Mouse (Mus musculus): Measurements from ENCODE around the gene Pde9a.

Gene Pde9a

DNA sequence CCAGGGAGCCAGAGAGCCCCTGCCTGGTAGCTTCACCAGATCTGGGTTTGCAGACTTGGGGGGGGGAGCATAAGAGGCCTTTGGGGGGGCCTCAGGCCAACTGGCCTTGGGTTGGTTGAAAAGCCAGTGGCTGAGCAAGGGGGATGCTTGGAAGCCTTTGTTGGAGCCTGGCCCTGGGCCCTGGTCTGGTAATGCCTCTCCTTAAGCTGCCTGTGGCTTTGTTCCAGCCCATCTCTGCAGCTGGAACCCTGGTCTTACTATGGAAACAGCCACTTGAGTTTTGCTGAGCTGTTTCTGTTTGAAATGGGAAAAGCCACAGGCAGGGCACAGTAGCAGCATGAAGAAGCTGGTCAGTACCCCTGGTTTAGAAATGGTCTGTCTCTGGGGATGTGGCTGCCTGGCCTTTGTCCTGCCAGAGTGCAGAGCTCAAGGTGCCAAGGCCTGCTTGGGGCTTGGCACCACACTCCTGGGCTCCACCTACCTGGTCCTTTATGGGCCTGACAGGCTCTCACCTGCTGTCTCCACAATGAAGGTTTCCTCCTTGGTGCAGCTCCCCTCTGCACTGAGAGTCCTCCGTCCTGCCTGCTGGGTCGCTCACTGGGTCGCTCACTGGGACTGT lies 3.5 kb downstream of the Pde9a start:
- DNase-seq, result no peak

DNA sequence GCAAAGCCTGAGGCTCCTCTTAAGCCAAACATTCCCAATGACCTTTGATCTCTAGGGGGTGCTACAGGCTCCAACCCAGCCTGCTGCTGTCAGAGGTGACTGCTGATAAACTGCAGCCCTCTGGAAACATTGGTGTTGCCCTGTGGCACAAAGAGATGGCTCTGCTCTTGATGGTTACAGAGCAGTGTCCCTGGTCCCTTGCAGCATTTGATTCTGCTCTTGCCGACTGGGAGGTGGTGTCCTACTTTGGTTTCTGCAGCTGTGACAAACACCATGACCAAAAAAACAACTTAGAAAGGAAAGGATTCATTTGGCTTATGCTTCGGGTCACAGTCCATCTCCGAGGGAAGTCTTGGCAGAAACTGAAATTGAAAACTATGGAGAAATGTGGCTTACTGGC lies 5.5 kb downstream of the Pde9a start:
- no peak for DNase-seq

DNA sequence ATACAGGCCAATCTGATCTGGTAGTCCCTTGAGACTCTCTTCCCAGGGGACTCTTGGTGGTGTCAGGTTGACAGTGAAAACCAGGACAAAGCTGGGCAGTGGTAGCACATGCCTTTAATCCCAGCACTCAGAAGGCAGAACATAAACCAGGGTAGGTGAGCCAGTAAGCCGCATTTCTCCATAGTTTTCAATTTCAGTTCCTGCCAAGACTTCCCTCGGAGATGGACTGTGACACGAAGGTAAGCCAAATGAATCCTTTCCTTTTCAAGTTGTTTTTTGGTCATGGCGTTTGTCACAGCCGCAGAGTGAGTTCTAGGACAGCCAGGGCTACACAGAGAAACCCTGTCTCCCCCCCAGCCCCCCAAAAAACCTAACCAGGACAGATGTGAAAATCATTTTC lies 6.0 kb downstream of the Pde9a start:
- DNase-seq, result no peak

DNA sequence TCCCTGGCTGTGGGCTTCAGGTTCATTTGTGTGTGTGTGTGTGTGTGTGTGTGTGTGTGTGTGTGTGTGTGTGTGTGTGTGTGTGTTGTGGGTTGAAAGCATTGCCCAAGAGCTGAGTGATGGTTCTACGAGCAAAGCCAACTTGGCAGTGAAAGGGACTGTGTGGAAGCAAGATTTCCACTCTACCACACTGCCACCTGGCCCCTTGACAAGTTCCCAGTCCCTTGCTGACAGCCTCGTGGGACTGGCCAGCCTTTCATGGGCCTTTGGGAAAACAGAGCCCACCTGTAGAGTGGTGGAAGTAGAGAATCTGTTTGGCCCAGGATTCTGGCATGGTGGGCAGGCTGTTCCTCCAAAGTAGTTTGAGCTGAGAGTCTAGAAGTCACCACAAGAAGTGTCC lies 7.8 kb downstream of the Pde9a start:
- no peak for DNase-seq

DNA sequence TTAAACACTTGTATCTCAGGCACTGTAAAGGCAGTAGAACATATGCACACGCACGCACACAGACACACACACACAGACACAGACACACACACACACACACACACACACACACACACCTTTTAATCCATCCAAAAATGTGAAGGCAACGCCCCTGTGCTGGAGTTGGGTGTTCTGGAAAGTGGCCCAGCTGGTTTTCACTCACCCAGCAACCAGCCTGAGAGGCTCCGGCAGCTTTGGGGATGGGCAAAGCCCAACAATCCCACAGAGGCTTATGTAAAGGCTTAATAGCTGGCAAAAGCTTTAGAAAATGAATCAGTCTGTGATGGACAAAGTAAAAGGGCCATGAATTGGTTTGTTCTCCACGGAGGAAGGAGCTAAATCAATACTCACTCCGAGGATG lies 14.3 kb downstream of the Pde9a start:
- DNase-seq, result no peak

DNA sequence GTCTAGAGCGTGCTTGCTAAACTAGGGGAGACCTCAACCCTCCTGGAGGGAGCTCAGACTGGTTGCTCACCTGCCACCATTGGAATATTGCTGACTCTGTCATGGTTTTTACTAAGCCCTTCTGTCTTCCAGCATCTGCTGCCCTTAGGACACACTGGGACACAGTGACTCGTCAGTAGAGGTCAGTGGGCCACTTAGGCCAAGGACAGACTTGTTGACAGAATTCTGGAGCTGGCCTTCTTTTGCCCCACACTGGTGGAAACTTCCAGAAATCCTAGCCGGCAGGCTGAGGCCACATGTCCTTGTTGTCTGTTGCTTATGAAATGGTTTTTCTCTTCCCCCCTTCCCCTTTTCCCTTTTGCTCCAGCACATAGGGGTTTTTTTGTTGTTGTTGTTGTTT lies 15.2 kb downstream of the Pde9a start:
- DNase-seq, result no peak

DNA sequence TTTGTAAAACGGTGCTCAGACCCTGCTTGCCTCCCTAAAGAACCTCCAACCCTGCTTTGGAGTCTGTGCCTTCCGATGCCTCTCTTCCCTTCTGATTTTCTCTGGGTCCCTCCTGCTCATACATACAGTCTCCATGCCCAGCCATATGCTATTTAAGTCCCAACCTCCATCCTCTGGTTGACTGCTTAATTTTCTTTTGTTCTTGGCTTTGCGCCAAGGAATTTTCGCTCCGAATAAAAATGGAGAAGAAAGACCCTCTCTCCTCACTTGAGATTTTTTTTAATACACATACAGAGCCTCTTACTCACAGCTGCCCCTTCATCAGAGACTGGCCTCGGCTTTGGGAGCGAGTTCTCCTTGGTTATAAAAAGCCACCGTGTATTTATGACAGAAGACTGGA lies 16.7 kb downstream of the Pde9a start:
- no peak for DNase-seq

DNA sequence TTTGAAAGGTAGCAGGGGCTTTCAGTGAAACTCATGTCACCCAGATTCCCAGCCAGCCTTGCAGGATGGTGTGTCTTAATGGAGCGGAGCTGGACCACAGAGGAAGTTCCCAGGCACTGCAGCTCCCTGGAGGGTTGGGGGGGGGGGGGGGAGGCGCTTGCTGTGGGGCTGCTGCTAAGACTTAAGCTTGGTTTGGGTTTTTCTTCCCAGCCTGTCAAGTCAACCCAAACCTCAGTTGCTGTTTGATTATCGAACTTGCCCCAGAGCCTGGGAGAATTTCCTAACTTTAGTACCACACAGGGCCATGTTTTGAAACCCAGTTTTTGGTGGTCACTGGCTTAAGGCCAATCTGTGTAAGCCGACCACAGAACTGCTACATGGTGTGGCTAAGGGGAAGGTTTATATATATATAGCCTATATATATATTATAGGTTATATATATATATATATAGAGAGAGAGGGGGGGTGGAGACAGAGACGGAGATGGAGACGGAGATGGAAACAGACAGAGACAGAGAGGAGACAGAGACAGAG lies 19.8 kb downstream of the Pde9a start:
- no peak for DNase-seq

DNA sequence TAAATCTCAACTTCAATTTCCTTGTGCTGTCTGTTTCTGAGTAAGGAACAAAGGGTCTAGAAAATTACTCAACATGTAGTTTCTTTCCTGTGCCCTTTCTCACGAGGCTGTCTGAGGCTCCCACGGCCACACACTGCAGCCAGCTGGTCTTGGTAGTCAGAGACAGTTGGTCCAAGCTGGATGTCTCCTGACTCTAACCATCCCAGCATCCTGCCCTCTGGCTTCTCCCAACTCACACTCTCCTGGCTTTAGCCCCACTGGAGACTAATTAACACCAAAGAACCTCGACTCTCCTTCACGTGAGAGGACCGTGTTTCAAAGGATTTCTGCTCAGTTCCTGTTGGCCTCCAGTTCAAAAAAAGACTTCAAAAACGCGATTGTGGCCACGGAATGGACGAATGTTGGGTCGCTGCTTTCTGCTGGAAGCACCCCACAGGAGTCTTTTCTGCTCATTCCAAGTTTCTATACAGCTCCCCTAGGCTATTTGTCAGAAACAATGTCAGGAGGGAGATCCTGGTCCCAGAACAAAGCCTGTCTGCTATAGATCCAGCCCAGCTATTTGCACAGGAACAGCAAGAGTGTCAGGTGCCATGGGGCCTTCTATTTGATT lies 23.8 kb downstream of the Pde9a start:
- no peak for DNase-seq

DNA sequence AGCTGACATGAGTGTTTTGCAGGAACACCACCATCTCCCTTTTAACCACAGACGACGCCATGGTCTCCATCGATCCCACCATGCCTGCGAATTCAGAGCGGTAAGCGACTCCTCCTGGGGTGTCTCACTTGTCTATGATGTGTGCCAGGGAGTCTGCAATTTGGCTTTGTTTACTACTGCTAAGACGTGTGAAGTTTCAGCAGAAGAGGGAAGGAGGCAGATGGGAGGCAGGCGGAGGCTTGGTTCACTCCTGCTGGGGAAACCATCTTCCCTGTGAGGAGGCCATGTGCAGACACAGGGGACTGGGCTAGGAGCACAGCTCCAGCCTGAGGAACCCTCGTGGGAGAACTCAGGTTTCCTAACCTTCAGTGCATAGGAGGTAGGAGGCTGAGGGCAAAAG lies 29.2 kb downstream of the Pde9a start:
- DNase-seq, result no peak

DNA sequence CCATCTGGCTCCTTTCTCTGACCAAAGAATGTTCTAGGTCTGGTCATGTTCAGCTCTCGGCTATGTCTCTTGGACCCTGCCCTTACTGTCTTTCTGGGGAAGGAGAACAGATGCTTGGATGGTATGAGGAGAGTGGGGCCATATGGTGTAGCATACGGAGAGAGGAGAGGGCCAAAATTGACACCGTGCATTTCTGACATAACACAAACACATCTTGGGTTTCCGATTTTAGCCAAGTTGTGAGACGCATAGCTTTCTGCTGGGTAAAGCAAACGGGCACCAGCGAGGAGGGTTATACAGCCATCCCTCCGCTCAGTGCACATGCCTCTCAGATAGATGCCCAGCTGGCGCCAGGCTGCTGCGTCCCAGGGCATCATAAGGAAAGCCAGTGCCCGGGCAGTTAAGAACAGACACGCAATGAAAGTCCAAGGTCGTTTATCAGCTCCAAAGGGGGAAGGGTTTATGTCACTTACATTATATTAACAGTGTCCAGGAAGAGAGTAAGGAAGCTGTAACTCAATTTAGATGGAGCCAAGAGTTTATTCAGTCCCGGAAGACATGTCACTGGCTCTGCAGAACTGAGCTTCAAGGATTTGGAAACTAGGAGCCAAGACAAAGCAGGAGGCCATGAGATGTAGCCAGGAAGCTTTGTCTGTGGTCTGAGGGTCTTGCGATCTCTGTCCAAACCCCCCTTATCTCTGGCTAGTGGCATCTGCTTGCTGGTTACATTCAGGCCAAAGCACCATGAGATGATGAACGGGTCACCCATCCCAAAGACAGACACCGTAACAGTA lies 33.0 kb downstream of the Pde9a start:
- DNase-seq, result no peak

DNA sequence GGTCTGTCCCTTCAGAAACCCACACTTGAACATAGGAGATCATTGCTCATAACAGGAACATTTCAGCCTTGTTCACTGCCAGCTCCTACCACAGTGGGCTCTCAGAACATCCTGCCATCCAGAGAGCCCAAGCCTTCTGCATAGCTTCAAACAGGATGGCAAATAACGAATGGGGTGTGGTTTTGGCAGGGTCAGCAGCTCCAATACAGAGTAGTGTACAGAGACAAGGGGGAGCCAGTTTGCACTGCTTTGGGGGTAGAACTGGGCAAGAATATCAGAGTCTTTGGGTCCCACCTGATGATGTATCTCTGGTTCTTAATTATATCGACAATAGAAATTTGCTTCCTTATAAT lies 33.6 kb downstream of the Pde9a start:
- no peak for DNase-seq

DNA sequence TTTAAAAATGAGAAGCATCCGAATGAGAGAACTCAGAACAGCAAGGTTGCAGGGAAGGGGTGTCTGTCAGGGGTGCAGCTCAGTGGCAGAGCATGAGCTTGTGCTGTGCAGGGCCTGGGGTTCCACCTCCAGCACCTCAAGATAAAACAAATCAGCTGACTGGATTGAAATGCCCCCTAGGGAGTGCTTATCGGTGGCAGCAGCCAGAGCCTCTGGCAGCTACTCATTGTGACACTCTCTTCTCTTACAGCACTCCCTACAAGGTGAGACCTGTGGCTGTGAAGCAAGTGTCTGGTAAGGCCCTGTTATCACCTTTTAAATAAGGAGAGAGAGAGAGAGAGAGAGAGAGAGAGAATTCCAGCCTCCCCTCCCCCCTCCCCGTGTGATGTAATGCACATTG lies 34.0 kb downstream of the Pde9a start:
- DNase-seq, result no peak

DNA sequence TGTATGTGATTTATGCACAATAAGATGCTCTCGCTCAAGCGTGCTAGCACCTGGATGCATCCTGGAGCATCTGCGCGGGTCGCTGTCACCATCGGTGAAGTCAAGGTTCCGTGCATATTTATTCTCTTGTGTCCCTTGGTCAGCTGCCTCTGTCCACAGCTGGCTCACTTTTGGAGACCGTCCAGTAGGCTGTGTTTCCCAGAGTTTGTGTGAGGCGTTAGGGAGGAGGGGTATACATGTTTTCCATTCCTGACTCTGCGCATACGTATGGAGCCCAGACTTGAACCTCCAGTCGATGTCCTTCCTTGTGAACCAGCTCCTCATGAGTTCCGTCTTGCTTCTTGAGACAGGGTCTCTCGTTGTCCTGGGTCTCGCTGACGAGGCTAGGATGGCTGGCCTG lies 34.6 kb downstream of the Pde9a start:
- DNase-seq, result no peak

DNA sequence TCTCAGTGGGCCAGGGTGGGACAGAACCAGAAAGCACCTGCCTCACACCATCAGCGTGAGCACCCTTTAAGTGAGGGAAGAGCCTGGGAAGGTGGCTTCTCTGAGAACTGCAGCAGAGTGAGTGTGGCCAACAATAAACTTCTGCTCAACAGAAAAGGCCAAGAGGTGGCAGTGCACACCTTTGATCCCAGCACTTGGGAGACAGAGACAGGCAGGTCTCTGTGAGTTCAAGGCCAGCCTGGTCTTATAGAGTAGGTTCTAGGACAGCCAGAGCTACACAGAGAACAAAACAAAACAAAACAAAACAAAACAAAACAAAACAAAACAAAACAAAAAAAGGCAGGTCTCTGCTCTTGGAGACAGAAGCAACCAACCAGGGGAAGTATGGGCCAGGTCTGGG lies 36.4 kb downstream of the Pde9a start:
- DNase-seq, result no peak

DNA sequence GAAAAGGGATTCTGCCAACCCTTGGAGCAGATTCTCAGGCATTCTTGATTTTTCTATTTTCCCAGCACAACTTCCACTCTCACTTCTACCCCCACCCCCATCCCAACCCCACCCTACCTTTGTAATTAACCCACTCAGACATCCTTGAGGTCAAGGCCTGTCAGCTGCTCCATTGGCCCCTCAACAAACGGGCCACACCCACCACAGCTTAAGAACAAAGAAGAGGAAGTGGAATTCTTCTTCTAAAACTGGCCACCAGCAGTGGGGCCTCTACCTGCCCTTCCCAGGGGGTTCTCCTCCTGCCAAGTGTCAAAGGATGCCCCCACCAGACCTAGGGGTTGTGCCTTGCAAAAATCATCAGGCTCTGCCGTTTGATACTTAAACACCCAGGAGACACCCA lies 37.0 kb downstream of the Pde9a start:
- no peak for DNase-seq

DNA sequence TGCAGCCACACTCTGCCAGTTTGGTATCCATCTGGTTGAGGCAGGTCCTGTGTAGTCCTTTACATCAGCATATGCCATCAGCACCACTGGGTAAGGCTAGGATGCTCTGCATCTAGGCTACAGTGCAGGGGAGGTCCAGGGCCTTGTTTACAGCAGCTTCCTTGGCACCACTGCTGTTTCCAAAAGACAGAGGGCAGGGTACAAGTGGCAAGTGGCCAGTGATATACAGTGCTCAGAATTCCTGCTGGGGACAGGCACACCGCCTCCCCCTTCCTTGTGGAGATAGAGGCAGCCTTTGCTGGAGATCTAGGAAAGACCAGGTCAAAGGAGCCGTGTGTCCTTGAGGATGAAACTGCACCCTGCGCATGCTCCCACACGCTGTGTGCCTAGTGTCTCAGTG lies 38.3 kb downstream of the Pde9a start:
- no peak for DNase-seq

DNA sequence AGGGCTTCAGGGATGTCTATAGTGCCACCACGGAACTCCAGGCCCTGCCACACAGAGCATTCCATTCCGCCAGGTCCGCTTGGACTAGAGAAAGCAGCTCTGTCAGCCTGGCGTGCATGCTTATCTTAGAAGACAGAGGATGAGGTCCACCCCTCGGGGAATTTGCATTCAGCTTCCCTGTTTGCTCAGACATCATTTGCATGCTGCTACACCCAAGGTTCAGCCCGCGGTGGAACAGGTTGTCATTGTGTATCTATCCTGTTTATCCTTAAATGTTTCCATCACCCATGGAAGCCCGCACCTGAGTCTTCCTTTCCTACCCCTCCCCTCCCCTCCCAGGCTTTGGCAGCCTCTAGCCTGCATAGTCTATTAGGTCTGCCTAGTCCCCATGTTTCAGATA lies 38.8 kb downstream of the Pde9a start:
- no peak for DNase-seq

DNA sequence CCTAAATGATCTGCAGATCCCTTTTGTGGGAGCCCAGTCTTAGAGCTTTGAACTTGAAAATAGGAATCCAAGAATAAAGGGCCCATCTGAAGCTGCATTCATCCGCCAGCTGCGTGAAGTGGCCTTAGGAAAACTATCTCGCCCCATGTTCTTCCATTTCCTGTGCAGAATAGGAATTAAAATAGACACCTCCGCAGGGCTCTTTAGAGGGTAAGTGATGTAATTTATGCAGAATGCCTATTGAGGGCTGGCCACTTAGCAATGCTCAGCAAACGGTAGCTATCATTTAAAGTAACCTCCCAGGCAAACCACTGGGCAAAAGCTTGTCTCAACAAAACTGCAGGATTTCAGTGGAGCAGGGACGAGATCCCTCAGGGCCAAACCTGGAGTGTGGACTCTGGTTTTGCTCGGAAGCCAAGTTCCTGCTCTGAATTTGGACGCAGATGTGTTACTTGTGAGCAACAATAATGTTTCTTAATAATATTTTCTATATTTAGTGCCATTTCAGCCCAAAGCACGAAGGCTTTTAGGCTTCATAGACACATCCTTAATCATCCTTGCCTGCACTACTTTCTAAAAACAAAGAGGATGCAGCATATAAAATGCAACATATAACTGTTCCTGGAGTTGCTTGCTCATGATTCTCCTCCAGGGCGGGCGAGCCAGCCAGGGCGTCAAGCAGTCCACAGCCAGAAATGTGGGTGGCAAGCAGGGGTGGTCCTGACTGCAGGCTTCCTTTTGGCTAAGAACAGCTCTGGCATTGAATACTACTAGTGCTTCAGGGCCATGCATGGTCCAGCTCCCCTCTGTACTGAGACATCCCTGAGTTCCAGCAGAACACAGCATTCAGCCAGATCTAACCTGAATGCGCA lies 40.1 kb downstream of the Pde9a start:
- no peak for DNase-seq

DNA sequence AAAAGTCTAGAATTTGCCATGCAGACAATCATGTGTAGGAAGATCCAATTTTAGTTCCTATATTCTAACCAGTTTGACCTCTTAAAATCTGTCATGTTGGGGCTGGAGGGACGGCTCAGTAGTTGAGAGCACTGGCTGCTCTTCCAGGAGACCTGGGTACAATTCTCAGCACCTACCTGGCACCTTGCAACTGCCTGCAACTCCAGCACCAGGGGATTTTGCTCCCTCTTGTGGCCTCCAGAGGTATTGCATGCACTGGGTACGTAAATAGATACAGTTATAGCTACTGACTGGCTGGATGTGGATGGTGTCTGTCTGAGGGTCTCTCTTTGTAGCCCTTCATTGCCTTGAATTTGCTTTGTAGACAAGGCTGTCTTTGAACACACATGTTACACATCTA lies 43.4 kb downstream of the Pde9a start:
- DNase-seq, result no peak

DNA sequence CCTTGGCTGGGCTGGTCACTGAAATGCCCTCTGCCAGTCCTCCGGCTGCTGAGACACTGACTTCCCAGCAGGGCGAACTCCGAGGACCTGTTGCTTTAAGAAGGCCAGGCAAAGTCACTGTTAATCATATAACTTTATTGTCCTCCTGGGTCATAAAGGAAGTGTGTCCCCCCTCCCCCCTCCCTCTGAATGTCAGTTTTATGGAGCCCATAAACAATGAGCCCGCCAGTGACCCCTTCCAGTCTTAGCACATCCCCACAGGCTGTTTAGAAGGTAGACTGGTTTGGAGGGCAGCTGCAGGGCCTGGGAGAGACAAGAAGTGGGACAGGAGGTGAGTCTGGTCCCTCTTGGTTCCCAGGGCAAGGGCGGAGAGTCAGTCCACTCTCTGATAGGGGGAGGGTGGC lies 46.9 kb downstream of the Pde9a start:
- no peak for DNase-seq

DNA sequence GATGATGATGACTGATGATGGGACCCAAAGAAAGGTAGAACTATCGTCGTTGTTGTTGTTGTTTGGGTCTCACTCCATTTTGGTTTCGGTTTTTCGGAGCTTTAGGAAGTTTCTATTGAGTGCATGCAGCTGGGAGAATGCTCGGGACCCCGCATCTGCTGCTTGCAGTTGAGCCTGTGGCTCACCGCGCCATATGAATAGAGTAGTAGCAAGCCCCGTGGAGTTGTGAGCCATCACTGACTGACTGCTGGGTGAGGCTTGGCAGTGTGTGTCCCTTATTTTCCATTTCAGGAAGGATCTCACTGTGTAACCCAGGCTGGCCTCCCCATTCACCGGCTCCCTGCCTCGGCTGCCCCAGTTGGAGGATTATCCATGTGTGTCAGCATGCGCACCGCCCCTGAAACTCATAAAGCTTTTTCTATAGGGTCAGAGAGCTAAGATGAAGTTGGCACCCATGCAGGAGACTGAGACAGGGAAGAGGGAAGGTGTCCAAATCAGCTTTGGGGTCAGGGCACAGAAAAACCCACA lies 47.5 kb downstream of the Pde9a start:
- peak in 1 of 2 experiments; percentile 15 for DNase-seq

All from thymus, postnatal 36 days (tissue).